Mouse (Mus musculus): ENCODE measurements around the gene Il17c.

Gene Il17c

GRCm38 (mm10) chr8:122460524-122461472 is 39.0 kb downstream of the Il17c start, which contains the start of gene Snai3:
Gene Snai3 (minus strand): TSS chr8:122460733.
- peak; percentile 84 for DNase-seq

DNA sequence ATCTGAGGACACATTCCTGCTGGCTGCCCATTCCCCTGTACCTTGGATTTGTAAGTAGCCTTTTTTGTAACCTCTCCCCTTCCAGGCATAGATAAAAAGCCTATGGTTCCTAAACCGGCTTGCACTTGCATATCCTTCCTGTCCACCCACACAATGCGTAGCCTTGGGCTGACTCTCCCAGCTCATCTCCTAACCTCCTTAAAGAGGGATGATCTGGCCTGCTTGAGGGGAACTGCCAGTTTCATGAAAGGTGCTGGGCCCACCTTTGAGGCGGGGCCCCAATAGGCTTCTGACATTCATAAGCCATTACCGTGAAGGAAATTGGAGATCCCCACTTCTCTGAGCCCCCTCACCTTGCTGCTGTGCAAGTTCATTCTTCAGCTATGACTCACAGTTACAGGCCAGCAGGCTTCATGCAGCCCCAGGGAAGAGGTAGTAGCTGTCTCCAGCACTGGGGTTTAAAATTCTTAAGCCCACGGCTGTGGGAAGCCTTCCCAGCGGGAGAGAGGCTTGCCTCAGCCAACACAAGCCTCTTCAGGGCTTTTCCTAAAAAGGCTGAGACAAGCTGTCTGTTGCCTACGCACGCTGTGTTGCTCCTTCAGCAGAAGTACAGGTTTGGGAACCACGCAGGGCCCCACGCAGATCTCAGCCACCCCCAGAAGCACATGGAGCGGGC is 39.8 kb downstream of the Il17c start:
- DNase-seq = no peak

GRCm38 (mm10) chr8:122462510-122462909 is 40.7 kb downstream of the Il17c start:
- no peak for DNase-seq

- peak; percentile 69 for DNase-seq
These were observed 42.1 kb downstream of the Il17c start for GRCm38 (mm10) chr8:122463651-122464640.

DNA sequence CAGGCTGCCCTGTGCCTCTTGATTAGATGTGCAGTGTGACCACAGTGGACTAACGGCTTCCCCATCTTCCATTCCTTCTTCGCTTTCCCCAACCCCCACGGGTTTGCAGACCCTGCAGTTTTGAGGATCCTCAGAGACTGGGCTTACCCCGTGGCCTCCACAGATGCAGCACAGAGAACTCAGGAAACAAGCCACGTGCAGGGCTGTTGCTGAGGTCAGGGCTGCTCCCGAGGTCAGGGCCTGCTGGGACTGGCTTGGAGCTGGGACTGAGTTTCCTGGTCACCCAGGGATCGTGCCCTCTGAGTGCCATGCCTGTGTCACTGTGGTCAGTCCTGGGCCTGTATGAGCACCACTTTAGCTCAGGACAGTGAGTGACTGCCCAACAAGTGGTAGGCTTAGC is 43.2 kb downstream of the Il17c start:
- DNase-seq = no peak

DNA sequence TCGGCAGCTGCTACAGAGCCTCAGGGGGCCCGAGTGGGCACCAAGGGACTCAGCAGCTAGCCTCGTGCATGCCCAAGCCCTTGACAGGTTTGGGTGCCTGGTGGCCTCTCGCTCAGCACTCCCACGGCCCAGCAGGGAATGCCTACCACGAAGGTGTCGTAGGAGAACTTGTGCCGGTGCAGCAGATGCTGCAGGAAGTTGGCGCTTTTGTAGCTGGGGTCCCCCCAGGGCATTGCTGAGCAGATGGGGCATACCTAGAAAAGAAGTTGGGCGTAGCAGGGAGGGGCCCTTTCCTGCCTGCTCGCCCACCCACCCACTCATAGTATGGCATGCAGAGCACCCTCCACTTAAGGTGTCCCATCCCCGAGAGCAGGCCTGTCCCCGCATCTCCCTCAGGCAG is 46.0 kb downstream of the Il17c start:
- peak; percentile 69 for DNase-seq

GRCm38 (mm10) chr8:122469407-122469806 is 47.6 kb downstream of the Il17c start:
- no peak for DNase-seq

DNA sequence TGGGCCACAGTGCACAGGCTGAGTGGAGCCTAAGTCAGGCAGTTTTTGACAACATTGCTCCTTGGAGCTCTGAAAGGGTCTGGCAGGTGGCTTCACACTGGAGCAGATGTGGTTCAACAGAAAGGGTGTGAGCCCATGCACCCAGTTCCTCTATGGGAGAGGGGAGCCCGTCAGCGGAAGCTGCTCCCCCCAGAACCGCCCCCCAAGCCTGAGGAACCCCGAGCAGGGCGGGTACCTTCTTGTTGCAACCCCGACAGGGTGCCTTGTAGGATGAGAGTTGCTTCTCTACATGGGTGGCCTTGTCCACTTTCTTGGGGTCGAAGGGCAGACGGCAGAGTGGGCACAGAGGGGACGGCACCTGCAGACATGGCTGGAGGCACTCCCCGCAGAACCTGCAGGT is 48.1 kb downstream of the Il17c start:
- DNase-seq = peak; percentile 90

GRCm38 (mm10) chr8:122470691-122471090 is 48.9 kb downstream of the Il17c start:
- peak; percentile 75 for DNase-seq
